Mouse (Mus musculus) heart, embryonic 16.5 days (tissue): ENCODE measurements at regions not wholly inside any gene's neighbourhood (a gene's known extent, or its start where the extent isn't known, plus 50 kb on each side); places are given as distances from the start of the nearest gene placed in this dataset.

Experiments used
- ATAC-seq: fragments of 200-750 bp; cut with Nextera tagmentation; replicated peaks from 2 replicates; pipeline ENCODE4 v1.8.0; 2017; ENCODE audit warnings: moderate number of reproducible peaks; ENCODE audit not compliant: insufficient read depth, low FRiP score; ENCODE audit errors: extremely low read depth
- H3K27ac ChIP-seq: fragments of 300-500 bp; sonication (generic); 2 replicates; pipeline ENCODE4 v1.5.1; 2014; ENCODE audit warnings: mild to moderate bottlenecking, low read length, control low read depth, moderate library complexity
- H3K27me3 ChIP-seq: fragments of 300-500 bp; sonication (generic); 2 replicates; pipeline ENCODE4 v1.6.1; 2014; ENCODE audit warnings: low read length, mixed read lengths; ENCODE audit not compliant: control insufficient read depth, insufficient read depth
- H3K36me3 ChIP-seq: fragments of 300-500 bp; sonication (generic); 2 replicates; pipeline ENCODE4 v1.6.1; 2014; ENCODE audit not compliant: control insufficient read depth, insufficient read depth
- H3K4me1 ChIP-seq: fragments of 300-500 bp; sonication (generic); 2 replicates; pipeline ENCODE4 v1.6.1; 2014; ENCODE audit warnings: low read length, mixed read lengths; ENCODE audit not compliant: control insufficient read depth, insufficient read depth
- H3K4me2 ChIP-seq: fragments of 300-500 bp; sonication (generic); 2 replicates; pipeline ENCODE4 v1.6.1; 2014; ENCODE audit warnings: low read depth, mild to moderate bottlenecking, control low read depth, low read length
- H3K4me3 ChIP-seq: fragments of 300-500 bp; sonication (generic); 2 replicates; pipeline ENCODE4 v1.5.1; 2014; ENCODE audit warnings: mild to moderate bottlenecking, control low read depth, low read length
- H3K9ac ChIP-seq: fragments of 300-500 bp; sonication (generic); 2 replicates; pipeline ENCODE4 v1.6.1; 2014; ENCODE audit warnings: low read length, control low read depth
- H3K9me3 ChIP-seq: fragments of 300-500 bp; sonication (generic); replicated peaks from 2 replicates; pipeline ENCODE4 v1.6.1; 2016; ENCODE audit warnings: low read length; ENCODE audit not compliant: control insufficient read depth
- WGBS: fragments of 180-500 bp; shearing (Covaris S2); extraction: QIAGEN DNeasy Blood & Tissue Kit; methylation state at CpG from one replicate; pipeline ENCODE4 v1.1.7; 2014; 5-methylcytosine and 5-hydroxymethylcytosine counted together

GRCm38 (mm10) chr8:103314279-103315022 is 529.0 kb upstream of the Cdh11 start:
- Histone ChIP-seq H3K4me3 (no peak overlapping the region), H3K27ac (no peak overlapping the region), H3K9ac (no peak overlapping the region), H3K36me3 (no peaks in the 10 kb centered on the region), H3K4me1 (no peaks in the 10 kb centered on the region), H3K4me2 (no peak overlapping the region), H3K9me3 (no peaks in the 10 kb centered on the region), H3K27me3 (no peaks in the 10 kb centered on the region)
- 32% methylated on average over 1 of the region's 1 CpGs for WGBS
- ATAC-seq = no peak

GRCm38 (mm10) chr8:103315742-103316141 is 530.3 kb upstream of the Cdh11 start:
- Histone ChIP-seq H3K27ac (no peak overlapping the region), H3K4me3 (no peak overlapping the region), H3K4me2 (no peak overlapping the region), H3K27me3 (no peaks in the 10 kb centered on the region), H3K9me3 (no peaks in the 10 kb centered on the region), H3K4me1 (no peaks in the 10 kb centered on the region), H3K9ac (no peak overlapping the region), H3K36me3 (no peaks in the 10 kb centered on the region)
- WGBS = 94% methylated on average over 1 of the region's 1 CpGs
- no peak for ATAC-seq

GRCm38 (mm10) chr8:103316691-103317091 is 531.2 kb upstream of the Cdh11 start:
- Histone ChIP-seq H3K9ac (no peak overlapping the region), H3K27me3 (no peaks in the 10 kb centered on the region), H3K36me3 (no peaks in the 10 kb centered on the region), H3K4me3 (no peak overlapping the region), H3K4me2 (no peak overlapping the region), H3K4me1 (no peaks in the 10 kb centered on the region), H3K27ac (no peak overlapping the region), H3K9me3 (no peaks in the 10 kb centered on the region)
- no peak; the same call in 1 of the 2 replicates for ATAC-seq
- WGBS = 53% methylated on average over 5 of the region's 5 CpGs

GRCm38 (mm10) chr8:103317149-103317725 is 531.8 kb upstream of the Cdh11 start:
- Histone ChIP-seq H3K27me3 (no peaks in the 10 kb centered on the region), H3K9ac (no peak overlapping the region), H3K4me1 (no peaks in the 10 kb centered on the region), H3K4me2 (no peak overlapping the region), H3K4me3 (no peak overlapping the region), H3K9me3 (no peaks in the 10 kb centered on the region), H3K27ac (no peak overlapping the region), H3K36me3 (no peaks in the 10 kb centered on the region)
- no peak for ATAC-seq
- 68% methylated on average over 2 of the region's 2 CpGs for WGBS

- H3K36me3 ChIP-seq = no peaks in the 10 kb centered on the region
Observed at GRCm38 (mm10) chr8:103324016-103324665, 538.7 kb upstream of the Cdh11 start.

GRCm38 (mm10) chr8:103331415-103331814 is 546.0 kb upstream of the Cdh11 start:
- H3K36me3 ChIP-seq = no peaks in the 10 kb centered on the region
- H3K4me2 ChIP-seq = no peak overlapping the region
- H3K4me3 ChIP-seq = no peak overlapping the region
- WGBS = 74% methylated on average over 2 of the region's 2 CpGs
- no peaks in the 10 kb centered on the region for H3K9me3 ChIP-seq
- H3K27ac ChIP-seq = no peak overlapping the region
- H3K27me3 ChIP-seq = no peaks in the 10 kb centered on the region
- H3K9ac ChIP-seq = no peak overlapping the region
- no peaks in the 10 kb centered on the region for H3K4me1 ChIP-seq
- ATAC-seq = no peak

More at GRCm38 (mm10) chr8:103324016-103324665, 538.7 kb upstream of the Cdh11 start:
- Histone ChIP-seq H3K4me1 (no peaks in the 10 kb centered on the region), H3K27ac (no peak overlapping the region), H3K4me3 (no peak overlapping the region), H3K9me3 (no peaks in the 10 kb centered on the region), H3K9ac (no peak overlapping the region), H3K27me3 (no peaks in the 10 kb centered on the region), H3K4me2 (no peak overlapping the region)
- no peak for ATAC-seq

- Histone ChIP-seq H3K36me3 (no peaks in the 10 kb centered on the region), H3K27ac (no peak overlapping the region), H3K9ac (no peak overlapping the region), H3K4me3 (no peak overlapping the region), H3K4me2 (no peak overlapping the region), H3K9me3 (no peaks in the 10 kb centered on the region), H3K4me1 (no peaks in the 10 kb centered on the region), H3K27me3 (no peaks in the 10 kb centered on the region)
- ATAC-seq = no peak
- WGBS = 70% methylated on average over 3 of the region's 3 CpGs
Observed at GRCm38 (mm10) chr8:103337314-103337713, 551.9 kb upstream of the Cdh11 start.

GRCm38 (mm10) chr8:103339042-103339441 is 553.6 kb upstream of the Cdh11 start:
- no peak overlapping the region for H3K4me3 ChIP-seq
- 91% methylated on average over 2 of the region's 2 CpGs for WGBS
- H3K4me2 ChIP-seq = no peak overlapping the region
- H3K9me3 ChIP-seq = no peaks in the 10 kb centered on the region
- no peak for ATAC-seq
- H3K27me3 ChIP-seq = no peaks in the 10 kb centered on the region
- H3K36me3 ChIP-seq = no peaks in the 10 kb centered on the region
- H3K4me1 ChIP-seq = no peaks in the 10 kb centered on the region
- no peak overlapping the region for H3K27ac ChIP-seq
- H3K9ac ChIP-seq = no peak overlapping the region

GRCm38 (mm10) chr8:103339951-103340350 is 554.5 kb upstream of the Cdh11 start:
- H3K4me1 ChIP-seq = no peaks in the 10 kb centered on the region
- no peaks in the 10 kb centered on the region for H3K27me3 ChIP-seq
- WGBS = 85% methylated on average over 5 of the region's 5 CpGs

More at GRCm38 (mm10) chr8:103339951-103340350, 554.5 kb upstream of the Cdh11 start:
- Histone ChIP-seq H3K9me3 (no peaks in the 10 kb centered on the region), H3K27ac (no peak overlapping the region), H3K4me2 (no peak overlapping the region), H3K9ac (no peak overlapping the region), H3K36me3 (no peaks in the 10 kb centered on the region), H3K4me3 (no peak overlapping the region)
- no peak for ATAC-seq
